Mouse (Mus musculus) thymus, adult 18-20 months (tissue): ENCODE data around the gene Bsg.

Source experiments
- DNase-seq, 2 experiments: peaks; one replicate each; pipeline ENCODE4 v3.0.0; 2022; ENCODE audit warnings: mixed read lengths in 2 of 2

Bsg gene

DNA sequence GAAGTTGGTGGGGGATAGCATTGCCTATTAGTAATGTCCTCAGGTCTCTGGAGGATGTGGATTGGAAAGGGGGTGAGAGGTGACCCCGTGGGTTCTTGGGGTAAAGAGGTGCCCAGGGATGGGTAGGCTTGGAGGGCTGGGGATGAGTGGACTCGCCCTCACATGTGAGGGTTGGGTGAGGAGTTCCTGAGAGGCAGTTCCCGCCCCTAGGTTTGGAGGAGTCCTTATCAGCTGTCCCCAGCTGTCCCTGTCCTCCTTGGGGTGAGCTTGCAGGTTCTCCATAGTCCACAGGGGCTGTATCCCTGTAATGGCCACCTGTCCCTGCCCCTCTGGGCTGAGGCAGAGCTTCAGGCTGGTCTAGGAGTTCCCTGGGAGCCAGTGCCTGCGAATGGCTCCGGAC, 1.7 kb downstream of the Bsg start:
- no peak for DNase-seq

DNA sequence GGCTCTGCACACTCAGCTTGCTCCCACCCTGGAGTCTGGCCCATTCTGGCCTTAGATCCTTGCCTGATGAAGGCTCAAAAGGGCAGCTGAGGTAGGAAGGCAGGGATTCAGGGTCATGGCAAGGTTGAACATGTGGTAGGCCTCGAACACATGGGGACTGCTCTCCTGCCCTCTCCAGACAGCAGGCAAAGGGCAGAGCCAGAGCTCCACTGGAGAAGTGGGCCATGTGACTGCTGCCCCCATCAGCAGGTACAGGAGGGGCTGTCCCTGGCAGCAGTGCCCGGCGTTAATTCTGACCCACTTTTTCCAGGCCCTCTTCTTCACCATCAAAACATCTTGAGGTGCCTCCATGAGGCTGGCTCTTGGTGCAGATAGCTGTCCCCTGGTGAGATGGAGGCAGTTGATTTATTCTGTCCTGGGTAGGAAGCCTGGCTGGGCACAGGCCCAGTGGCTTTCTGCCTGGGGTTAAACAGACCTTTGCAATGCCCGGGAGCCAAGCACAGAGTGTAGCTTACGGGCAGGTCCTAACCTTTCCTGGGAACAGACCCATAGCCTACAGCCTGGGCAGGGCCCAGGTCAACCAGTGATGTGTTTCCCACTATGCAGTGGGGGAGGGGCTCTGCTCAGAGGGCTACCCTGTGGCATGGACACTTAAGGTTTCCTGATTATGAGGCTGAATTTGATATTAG, 2.3 kb downstream of the Bsg start:
- DNase-seq, result no peak

DNA sequence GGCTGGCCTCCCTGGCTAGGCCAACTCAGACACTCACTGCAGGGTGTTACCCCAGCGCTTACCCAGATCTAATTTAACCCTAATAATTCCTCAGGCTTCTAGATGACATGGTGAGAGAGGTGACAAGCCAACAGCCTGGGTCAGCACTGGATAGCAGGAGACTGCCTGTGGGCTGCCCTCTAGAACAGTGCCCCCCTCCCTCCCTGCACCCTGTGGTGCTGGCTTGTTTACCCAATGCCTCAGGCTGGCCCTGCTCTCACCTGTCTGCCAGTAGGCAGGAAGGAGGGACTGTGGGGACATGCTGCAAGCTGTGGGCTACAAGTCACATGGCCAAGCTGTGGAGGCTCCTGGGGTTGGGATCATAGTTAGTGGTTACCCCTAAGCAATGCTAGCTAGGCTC, 2.9 kb downstream of the Bsg start:
- DNase-seq, result no peak

DNA sequence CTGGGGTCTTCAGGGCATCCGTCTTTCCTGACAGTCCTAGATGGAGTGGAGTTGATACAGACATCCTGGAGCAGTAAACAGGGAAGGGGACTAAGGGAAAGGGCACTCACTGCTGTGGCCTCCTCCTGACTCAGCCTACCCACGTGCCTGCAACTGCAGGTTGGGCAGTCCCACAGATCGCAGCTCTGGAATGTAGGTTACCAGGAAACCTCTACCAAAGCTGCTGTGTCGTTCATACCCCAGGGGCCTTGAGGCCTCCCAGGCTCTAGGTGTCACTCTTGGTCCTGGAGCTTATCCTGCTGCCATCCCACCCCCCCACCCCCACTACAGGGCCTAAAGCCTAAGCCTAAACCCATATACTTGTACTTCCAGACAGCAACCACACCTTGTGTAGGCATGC, 3.5 kb downstream of the Bsg start:
- no peak for DNase-seq

DNA sequence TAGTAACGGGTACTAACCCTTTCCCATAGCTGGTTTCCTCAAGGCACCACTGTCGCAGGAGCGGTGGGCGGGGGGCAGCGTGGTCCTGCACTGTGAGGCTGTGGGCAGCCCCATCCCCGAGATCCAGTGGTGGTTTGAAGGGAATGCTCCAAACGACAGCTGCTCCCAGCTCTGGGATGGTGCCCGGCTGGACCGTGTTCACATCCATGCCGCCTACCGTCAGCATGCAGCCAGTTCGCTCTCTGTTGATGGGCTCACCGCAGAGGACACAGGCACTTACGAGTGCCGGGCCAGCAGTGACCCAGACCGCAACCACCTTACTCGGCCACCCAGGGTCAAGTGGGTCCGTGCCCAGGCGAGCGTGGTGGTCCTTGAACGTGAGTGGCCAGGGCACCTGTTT, 4.4 kb downstream of the Bsg start:
- DNase-seq, result no peak

DNA sequence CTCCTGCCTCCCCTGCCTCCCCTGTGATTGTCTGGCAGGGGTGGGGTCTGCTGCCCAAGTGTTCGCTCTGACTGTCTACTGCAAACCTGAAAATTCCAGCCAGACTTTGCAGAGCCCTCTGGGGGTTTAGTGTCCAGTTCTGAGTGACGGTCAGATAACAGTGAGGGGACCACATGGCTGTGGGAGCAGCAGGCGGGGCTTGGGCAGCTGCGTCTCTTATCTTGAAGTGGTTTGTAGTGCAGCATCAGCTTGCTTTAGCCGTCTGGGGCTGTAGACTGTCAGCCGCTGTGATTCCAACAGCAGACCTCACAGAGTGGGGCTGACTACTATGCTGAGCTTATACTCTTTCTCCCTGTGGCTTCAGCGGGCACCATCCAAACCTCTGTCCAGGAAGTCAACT, 5.0 kb downstream of the Bsg start:
- DNase-seq, result no peak

DNA sequence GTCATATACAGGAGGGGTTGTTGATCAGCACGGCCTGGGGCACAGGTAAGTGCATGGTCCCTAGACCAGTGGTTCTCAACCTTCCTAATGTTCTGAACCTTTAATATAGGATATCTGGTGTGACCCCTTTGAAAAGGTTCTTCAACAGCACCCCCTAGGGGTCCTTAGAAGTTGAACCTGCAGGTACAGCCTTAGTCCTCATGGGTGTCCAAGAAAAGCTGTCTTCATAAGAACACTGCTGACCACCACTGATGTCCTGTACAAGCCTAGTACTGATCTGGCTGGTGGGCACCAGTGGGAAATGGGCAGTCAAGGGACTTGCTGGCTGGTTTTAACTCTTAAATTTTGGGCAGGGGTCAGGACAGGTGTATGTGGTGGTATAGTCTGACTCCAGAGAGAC, 7.7 kb downstream of the Bsg start:
- no peak for DNase-seq

DNA sequence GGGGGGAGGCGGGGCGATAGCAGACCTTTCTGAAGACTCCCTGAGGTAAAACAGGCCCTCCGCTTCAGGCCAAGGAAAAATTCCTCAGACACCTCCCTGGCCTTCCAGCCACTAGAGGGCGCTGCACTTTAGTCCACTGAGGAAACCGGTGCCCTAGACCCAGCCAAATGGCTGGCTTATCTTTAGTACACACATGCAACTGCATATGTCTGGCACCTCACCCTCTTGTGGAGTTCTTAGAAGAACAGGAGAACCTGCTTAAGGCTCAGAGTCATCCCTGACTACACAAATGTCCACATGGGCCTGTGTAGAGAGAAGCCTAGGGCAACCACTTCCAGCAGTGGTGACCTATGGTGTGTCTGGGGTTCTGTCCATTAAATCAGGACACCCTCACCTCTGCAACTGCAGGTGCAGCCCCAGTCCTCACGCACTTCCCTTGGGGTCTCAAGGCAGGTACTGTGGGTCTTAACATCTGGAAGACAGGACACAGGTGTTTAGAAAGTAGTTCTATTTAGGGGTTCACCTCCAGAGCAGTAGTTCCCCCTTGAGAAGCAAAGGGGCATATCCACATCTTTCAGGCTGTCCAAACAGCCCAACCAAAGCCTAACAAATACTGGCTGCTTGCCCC, 8.3 kb downstream of the Bsg start:
- no peak for DNase-seq

DNA sequence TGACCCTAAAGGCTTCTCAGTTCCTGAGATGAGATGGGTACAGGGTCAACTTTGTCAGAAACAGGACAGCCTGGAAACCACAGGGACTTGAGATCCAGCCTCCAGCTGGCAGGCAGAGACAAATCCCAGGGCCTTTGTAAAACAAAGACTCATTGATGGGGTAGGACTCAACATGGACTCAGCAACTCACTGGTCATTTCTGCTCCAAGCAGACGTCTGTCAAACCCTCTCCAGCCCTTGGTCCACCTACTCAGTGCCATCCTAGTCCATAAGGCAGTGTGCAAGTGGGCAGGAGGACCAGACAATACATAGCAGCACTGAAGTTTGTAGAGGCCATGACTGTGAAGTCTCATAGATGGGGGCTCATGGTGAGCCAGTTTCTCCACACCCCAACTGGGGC, 8.9 kb downstream of the Bsg start:
- no peak for DNase-seq

DNA sequence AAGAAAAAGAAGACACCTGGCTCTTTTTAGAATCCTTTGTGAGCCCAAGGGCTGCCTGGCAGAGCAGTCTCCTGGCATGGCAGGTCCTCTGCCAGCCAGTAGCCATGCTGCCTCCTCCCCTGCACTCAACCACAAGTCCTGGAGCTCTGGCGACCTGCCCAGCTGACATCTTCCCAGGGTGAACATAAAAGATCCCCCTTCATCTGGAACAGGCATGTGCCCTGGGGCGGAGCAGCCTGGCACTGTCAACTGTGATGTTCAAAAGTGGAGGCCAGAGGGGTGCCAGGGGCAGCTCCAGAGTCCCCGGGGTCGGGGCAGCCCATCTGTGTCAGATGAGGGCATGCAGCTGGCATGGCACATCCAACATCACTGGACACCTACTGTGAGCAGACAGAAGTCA, 10.7 kb downstream of the Bsg start:
- DNase-seq, result no peak

DNA sequence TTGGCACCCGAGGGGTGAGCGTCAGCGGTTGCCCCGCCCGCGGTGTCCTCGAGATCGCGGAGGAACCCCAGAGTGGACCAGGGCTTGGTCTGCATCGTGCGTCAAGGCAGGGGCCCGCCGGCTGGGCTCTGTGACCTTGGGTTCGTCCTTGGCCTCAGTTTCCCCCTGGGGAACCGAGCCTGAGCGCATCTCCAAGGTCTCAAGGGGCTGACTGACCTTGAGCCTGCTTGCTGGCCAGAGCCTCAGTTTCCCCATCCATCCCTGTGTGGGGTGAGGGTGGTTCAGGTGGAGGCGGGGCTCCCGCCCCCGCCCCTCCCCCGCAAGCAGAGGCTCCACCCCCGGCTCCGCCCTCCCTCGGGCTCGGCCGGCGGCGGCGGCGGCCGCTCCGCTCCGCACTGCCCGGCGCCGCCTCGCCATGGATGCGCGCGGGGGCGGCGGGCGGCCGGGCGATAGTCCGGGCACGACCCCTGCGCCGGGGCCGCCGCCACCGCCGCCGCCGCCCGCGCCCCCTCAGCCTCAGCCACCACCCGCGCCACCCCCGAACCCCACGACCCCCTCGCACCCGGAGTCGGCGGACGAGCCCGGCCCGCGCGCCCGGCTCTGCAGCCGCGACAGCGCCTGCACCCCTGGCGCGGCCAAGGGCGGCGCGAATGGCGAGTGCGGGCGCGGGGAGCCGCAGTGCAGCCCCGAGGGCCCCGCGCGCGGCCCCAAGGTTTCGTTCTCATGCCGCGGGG, 12.1 kb downstream of the Bsg start, which contains the start of gene Hcn2:
Hcn2 (plus strand) TSS at position 381 of the 734 bp plus-strand sequence.
- DNase-seq, result no peak

DNA sequence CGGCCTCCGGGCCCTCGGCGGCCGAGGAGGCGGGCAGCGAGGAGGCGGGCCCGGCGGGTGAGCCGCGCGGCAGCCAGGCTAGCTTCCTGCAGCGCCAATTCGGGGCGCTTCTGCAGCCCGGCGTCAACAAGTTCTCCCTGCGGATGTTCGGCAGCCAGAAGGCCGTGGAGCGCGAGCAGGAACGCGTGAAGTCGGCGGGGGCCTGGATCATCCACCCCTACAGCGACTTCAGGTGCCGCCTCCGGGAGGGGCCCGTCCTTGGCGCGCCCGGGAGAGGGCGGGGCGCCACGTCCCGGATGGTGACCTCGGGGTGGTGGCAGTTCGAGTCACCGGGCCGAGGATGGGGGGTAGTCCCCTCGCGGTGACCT, 12.7 kb downstream of the Bsg start:
- DNase-seq, result no peak

DNA sequence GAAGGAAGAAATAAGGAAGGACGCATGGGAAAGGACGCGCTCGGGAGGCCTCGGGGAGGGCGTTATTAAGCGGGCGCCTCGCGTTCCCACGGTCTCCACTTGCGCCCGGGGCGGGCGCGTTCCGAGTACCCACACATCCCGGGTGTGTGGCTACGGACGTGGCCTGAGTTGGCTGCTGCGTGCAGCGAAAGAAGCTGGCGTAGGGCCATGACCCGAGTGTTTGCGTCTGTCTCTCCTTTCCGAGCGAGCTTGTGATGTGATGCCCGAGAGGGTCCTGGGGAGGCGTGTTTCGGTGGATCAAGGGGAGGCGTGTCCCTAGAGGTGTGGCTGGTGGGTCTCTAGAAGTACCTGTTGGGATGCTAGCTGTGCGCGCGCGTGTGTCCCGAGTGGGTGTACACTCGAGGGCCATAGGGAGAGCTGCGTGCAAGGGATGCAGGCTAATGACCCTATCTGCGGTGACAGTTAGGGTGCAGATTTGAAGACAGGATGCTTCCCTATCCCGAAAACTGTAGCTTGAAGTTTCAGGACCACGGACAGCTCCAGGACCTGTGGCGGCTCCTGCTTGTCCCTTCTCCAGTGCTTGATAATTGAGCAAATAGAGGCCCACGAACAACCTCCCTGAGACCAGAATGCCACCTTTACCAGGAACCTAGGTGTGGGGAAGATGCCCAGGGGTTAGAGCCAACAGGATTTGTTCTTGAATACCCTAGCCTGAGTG, 13.5 kb downstream of the Bsg start:
- DNase-seq, result no peak

DNA sequence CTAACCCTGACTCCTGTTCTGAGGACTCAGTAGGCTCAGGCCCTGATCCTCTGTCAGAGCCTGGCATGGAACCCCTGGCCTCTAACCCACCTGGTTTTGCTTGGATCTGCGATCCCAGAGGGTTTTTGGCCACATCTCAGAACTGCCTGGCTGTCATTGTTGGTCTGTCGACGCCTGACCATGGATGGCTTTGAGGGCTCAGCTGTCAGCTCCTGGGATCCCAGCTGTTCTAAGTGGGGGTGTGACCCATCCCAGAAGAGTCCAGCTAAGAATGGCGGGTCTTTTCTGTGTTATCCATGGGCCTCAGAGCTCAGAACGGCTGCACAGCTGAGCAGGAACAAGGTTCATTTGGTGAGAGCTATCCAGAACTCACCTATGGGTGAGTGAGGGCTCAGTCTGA, 16.8 kb downstream of the Bsg start:
- DNase-seq, result no peak

DNA sequence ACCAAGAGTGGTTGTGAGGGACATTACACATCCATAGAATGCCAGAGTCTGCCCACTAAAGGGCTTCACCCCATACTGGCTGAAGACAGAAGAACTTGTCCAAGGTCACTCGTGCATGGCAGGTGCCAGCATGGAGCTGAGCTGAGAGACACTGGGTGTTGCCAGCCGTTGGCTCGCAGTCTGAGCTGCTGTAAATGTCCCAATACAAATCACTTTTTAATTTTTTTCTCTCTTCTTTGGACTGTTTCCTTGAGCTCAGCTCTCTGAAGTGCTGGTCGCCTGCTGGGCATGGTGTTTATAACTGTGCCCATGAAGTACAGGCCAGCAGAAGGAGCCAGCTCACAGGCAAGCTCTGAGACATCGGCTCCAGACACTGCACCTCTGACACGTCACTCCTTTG, 18.8 kb downstream of the Bsg start:
- DNase-seq, result no peak

DNA sequence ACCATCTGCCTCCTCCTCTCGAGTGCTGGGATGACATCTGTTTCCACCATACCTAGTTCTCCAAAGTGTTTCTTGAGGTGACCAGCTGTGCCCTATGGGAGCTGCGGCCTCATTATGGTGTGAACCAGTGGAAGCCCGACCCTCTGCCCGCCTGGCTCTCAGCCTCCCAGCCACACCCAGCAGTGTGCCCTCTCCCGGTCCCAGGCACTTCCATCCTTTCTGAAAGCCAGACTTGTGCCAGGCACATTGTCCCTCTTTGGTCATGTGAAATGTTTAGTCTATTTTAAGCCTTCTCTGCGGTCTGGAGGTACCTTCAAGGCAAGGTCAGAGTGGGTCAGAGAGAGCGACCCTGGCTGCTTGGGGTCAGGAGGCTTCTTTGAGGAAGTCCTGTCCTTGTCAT, 19.4 kb downstream of the Bsg start:
- DNase-seq, result no peak

DNA sequence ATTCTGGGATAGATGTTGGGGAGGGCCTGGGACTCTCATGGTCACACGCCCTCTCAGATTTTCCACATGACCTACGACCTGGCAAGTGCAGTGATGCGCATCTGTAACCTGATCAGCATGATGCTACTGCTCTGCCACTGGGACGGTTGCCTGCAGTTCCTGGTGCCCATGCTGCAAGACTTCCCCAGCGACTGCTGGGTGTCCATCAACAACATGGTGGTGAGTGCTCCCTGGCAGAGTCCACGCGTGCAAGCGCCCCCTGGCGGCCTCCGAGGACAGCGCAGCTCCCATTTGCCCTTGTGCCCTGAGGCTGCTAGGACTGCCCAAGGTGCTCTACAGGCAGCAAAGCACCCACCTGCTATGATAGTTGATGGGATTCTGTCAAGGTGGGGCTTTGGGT, 21.8 kb downstream of the Bsg start:
- no peak for DNase-seq

DNA sequence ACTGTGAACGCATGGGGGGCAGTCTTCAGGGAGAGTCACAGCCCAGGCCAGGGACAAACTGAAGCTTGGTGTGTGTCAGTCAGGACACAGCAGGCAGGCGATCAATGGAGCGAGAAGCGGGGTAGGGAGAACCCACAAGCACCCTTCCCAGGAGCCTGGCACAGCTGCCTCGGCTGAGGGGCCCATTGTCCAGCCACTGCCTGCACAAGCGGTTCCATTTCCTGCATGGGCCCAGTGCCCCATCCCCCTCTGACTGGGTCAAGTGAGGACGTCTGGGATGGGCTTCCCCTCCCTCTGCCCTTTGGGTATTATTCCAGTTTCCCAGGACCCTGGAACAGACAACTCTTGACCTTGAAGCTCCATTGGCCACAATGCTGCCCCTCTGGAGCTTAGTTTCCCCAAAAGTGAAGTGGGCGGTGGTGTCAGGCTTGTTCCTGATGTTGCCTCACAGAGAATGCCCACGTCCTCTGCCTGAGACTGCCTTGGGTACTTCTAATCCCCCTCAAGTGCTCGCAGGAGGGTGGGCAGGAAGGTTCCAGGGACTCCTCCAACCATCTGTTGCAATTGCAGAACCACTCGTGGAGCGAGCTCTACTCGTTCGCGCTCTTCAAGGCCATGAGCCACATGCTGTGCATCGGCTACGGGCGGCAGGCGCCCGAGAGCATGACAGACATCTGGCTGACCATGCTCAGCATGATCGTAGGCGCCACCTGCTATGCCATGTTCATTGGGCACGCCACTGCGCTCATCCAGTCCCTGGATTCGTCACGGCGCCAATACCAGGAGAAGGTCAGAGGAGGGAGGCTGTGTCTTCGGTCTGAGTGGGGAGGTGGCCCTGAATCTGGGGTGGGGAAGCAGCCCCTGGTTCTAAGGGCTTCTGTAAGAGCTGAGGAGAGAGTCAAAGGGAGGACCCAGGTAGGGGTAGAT, 24.3 kb downstream of the Bsg start:
- no peak for DNase-seq

DNA sequence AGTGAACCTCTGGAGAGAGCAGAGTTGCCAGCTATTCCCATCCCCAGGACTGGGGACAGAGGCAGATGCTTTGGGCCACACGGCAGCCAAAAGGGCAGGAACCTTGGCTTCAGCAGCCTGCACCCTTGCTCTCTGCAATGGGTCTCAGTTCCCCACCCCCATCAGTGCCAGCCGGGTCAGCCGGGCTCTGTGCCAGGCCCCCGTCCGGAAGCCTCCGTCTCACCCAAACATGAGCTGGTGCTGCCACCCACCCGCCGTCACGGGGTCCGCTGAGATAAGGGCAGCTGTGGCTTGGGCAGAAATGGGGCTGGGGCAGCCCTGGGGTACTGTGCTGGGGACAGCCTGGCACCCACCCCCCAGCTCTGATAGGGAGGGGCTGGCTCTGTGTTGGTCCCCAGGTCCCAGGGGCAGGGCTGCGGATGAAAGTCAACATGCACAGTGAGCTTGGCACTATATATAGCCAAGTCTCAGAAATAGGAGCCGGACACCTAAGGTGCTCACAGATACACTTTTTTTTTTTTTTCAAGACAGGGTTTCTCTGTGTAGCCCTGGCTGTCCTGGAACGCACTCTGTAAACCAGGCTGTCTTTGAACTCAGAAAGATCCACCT, 25.2 kb downstream of the Bsg start:
- no peak for DNase-seq

DNA sequence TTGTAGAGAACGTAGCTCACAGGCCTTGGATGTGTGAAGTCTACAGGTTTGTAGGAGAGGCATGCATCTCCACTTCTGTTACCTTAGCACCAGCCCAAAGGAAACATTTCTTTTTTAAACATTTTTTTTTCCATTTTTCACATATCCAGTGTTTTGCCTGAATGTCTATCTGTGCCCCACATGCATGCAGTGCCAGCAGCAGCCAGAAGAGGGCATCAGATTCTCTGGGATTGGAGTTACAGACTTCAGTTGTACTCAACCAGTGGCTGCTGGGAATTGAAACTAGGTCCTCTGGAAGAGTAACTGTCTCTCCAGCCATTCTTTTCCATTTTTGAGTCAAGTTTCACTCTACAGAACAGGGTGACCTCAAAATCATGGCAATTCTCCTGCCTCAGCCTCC, 28.2 kb downstream of the Bsg start:
- DNase-seq, result no peak

DNA sequence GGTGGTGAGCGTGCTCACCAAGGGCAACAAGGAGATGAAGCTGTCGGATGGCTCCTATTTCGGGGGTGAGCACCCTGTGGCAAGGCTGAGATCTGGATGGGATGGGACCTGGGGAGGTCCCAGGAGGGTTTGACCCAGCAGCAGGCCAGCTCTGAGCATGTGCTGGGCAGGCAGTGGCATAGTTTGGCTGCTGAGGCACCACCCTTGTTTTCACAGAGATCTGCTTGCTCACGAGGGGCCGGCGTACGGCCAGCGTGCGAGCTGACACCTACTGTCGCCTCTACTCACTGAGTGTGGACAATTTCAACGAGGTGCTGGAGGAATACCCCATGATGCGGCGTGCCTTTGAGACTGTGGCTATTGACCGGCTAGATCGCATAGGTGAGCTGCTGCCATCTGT, 29.6 kb downstream of the Bsg start:
- DNase-seq, result no peak

DNA sequence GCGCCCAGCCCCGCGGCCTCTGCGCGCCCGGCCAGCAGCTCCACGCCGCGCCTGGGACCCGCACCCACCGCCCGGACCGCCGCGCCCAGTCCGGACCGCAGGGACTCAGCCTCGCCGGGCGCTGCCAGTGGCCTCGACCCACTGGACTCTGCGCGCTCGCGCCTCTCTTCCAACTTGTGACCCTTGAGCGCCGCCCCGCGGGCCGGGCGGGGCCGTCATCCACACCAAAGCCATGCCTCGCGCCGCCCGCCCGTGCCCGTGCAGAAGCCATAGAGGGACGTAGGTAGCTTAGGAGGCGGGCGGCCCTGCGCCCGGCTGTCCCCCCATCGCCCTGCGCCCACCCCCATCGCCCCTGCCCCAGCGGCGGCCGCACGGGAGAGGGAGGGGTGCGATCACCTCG, 31.1 kb downstream of the Bsg start:
- DNase-seq, result no peak
